Mouse (Mus musculus) midbrain, embryonic 16.5 days (tissue): Measurements from ENCODE around the gene Pick1. TPM values are rescaled to one million over a fixed set of nuclear protein-coding genes. Genes with fewer than 3 reads are reported as not detected.

Experiments
- ATAC-seq: fragments of 200-750 bp; cut with Nextera tagmentation; 2 replicates; pipeline ENCODE4 v1.8.0; 2017; ENCODE audit warnings: moderate TSS enrichment
- H3K27ac ChIP-seq: fragments of 300-500 bp; sonication (generic); 2 replicates; pipeline ENCODE4 v1.5.1; 2014; ENCODE audit warnings: mild to moderate bottlenecking, low read length, mixed read lengths
- H3K27me3 ChIP-seq: fragments of 300-500 bp; sonication (generic); 2 replicates; pipeline ENCODE4 v1.6.1; 2014; ENCODE audit warnings: low read depth, low read length, mixed read lengths; ENCODE audit not compliant: control insufficient read depth, insufficient read depth
- H3K36me3 ChIP-seq: fragments of 300-500 bp; sonication (generic); 2 replicates; pipeline ENCODE4 v1.6.1; 2014; ENCODE audit warnings: mild to moderate bottlenecking, low read length, moderate library complexity, mixed read lengths; ENCODE audit not compliant: control insufficient read depth, insufficient read depth
- H3K4me1 ChIP-seq: fragments of 300-500 bp; sonication (generic); 2 replicates; pipeline ENCODE4 v1.6.1; 2014; ENCODE audit warnings: mild to moderate bottlenecking, low read length, mixed read lengths; ENCODE audit not compliant: control insufficient read depth, insufficient read depth
- H3K4me2 ChIP-seq: fragments of 300-500 bp; sonication (generic); 2 replicates; pipeline ENCODE4 v1.6.1; 2014; ENCODE audit warnings: mild to moderate bottlenecking, low read length, mixed read lengths
- H3K4me3 ChIP-seq: fragments of 300-500 bp; sonication (generic); 2 replicates; pipeline ENCODE4 v1.5.1; 2014; ENCODE audit warnings: low read depth, mild to moderate bottlenecking, low read length, moderate library complexity, mixed read lengths
- H3K9ac ChIP-seq: fragments of 300-500 bp; sonication (generic); 2 replicates; pipeline ENCODE4 v1.6.1; 2014; ENCODE audit warnings: low read depth, low read length, mixed read lengths
- H3K9me3 ChIP-seq: fragments of 300-500 bp; sonication (generic); replicated peaks from 2 replicates; pipeline ENCODE4 v1.6.1; 2014; ENCODE audit warnings: mild to moderate bottlenecking, low read length, mixed read lengths; ENCODE audit not compliant: control insufficient read depth, poor library complexity, severe bottlenecking
- whole genome bisulfite sequencing: fragments of 180-500 bp; shearing (Covaris S2); extraction: QIAGEN DNeasy Blood & Tissue Kit; methylation state at CpG from one replicate; pipeline ENCODE4 v1.1.7; 2014; 5-methylcytosine and 5-hydroxymethylcytosine counted together
- polyA plus RNA-seq: library from polyadenylated mRNA; unstranded; fragments of >200 nt; fragmentation: Nextera tagmentation; extraction: Ambion mirVana; gene quantifications from 2 replicates; pipeline ENCODE4 v1.2.1, GENCODE M21; 2015

Pick1 gene
- polyA plus RNA-seq, 1 experiment from 2014 or later = 110 TPM

GRCm38 (mm10) chr15:79286141-79286540, 57.2 kb downstream of the Pick1 start:
- Histone ChIP-seq H3K36me3 (0 out of 2 replicates have a peak, but pooled peaks cover 2% of the 10 kb centered on the region), H3K4me2 (no peak overlapping the region), H3K27ac (no peak overlapping the region), H3K27me3 (no peaks in the 10 kb centered on the region), H3K9ac (no peak overlapping the region), H3K9me3 (no peaks in the 10 kb centered on the region), H3K4me3 (no peak overlapping the region), H3K4me1 (no peaks in the 10 kb centered on the region)
- ATAC-seq = no peak
- 95% methylated on average over 7 of the region's 7 CpGs for WGBS

- H3K27ac ChIP-seq = no peak overlapping the region
- H3K4me2 ChIP-seq = no peak overlapping the region
- ATAC-seq = no peak
- H3K27me3 ChIP-seq = no peaks in the 10 kb centered on the region
- no peaks in the 10 kb centered on the region for H3K4me1 ChIP-seq
- H3K36me3 ChIP-seq = 0 out of 2 replicates have a peak, but pooled peaks cover 2% of the 10 kb centered on the region
- no peak overlapping the region for H3K4me3 ChIP-seq
- no peak overlapping the region for H3K9ac ChIP-seq
- 91% methylated on average over 7 of the region's 7 CpGs for WGBS
- H3K9me3 ChIP-seq = no peaks in the 10 kb centered on the region
Observed at GRCm38 (mm10) chr15:79287091-79287490, 58.1 kb downstream of the Pick1 start.

DNA sequence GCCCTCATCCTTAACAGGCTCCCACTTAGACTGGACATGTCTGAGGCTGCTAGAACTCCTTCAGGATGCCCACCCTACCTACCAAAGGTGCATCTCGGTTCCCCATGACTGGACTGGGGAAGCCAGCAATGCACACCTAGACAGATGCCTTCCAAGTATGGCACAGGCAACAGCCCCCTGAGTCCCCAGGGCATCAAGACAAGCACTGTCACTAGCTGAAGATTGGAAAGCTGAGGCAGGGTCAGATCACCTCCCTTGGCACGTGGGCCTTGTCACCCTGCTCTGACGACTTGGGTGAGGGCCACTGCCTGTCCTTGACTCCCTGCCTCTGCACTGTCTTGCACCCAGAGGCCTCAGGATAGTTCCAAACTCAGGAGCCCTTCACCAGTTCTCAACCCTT, 59.4 kb downstream of the Pick1 start:
- Histone ChIP-seq H3K9me3 (no peaks in the 10 kb centered on the region), H3K27ac (no peak overlapping the region), H3K36me3 (0 out of 2 replicates have a peak, but pooled peaks cover 2% of the 10 kb centered on the region), H3K4me1 (no peaks in the 10 kb centered on the region), H3K27me3 (no peaks in the 10 kb centered on the region), H3K4me3 (no peak overlapping the region), H3K9ac (no peak overlapping the region), H3K4me2 (no peak overlapping the region)
- no peak for ATAC-seq
- 89% methylated on average over 3 of the region's 3 CpGs for WGBS

DNA sequence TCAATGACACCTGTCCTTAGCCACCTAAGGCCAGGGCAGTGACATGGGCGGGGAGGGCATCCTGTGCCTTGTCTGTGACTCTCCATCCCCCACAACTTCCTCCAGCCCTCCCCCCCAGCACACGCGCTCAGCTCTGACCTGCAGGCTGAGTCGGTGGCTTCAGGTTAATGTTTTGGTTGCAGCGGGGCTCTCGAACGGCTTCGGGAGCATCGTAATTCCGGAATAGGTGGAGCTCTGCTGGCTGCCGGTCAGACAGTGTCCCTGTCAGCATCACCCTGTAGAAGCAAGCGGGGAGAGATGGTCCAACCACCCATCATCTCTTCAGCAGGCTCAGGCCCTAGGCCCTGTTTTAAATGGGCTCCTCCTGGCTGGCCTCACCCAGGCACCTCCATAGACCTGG, 60.5 kb downstream of the Pick1 start:
- Histone ChIP-seq H3K9me3 (no peaks in the 10 kb centered on the region), H3K4me3 (no peak overlapping the region), H3K4me1 (no peaks in the 10 kb centered on the region), H3K36me3 (0 out of 2 replicates have a peak, but pooled peaks cover 2% of the 10 kb centered on the region), H3K9ac (no peak overlapping the region), H3K27ac (no peak overlapping the region), H3K27me3 (no peaks in the 10 kb centered on the region), H3K4me2 (no peak overlapping the region)
- WGBS = 96% methylated on average over 12 of the region's 12 CpGs
- no peak for ATAC-seq

DNA sequence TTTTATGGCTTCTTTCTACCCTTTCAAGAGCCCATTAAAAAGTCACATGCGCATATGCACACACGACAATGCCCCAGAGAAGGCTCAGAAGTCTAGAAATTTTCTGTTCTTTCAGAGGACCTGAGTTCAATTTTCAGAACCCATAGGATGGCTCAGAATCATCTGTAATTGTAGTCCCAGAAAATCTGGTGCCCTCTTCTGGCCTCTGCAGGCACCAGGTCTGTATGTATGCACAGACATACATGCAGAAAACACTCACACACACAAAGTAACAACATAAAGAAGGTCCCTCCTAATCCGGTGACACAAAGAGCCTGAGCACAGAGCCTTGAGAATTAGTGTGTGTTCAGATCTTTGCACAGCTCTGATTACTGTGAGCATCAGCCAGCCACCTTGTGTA, 61.4 kb downstream of the Pick1 start:
- Histone ChIP-seq H3K4me1 (no peaks in the 10 kb centered on the region), H3K4me2 (no peak overlapping the region), H3K9ac (no peak overlapping the region), H3K36me3 (0 out of 2 replicates have a peak, but pooled peaks cover 2% of the 10 kb centered on the region), H3K4me3 (no peak overlapping the region), H3K9me3 (no peaks in the 10 kb centered on the region), H3K27ac (no peak overlapping the region), H3K27me3 (no peaks in the 10 kb centered on the region)
- ATAC-seq = no peak
- WGBS = 87% methylated on average over 3 of the region's 3 CpGs

DNA sequence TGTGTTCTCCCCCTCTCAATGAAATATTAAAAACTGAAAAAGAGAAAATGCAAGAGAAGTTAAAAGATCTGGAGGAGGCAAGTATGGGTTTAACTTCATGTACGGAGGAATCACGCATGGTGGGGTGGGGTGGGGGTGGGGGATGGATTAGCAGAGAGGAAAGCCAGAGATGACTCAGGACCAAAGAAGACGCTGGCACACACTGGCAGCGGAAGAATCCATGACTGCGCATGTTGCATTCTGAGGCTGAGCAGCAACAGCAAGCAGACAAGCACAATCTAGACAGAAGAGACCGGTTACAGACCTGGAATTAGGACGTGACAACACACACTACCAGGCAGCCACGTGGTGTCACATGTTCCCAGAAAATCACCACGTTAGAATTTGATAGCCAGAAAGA, 63.8 kb downstream of the Pick1 start:
- WGBS = 89% methylated on average over 9 of the region's 9 CpGs
- ATAC-seq = no peak
- H3K36me3 ChIP-seq = 0 out of 2 replicates have a peak, but pooled peaks cover 2% of the 10 kb centered on the region
- no peaks in the 10 kb centered on the region for H3K9me3 ChIP-seq
- no peak overlapping the region for H3K4me3 ChIP-seq
- H3K4me2 ChIP-seq = no peak overlapping the region
- H3K4me1 ChIP-seq = no peaks in the 10 kb centered on the region
- H3K9ac ChIP-seq = no peak overlapping the region
- H3K27ac ChIP-seq = no peak overlapping the region
- H3K27me3 ChIP-seq = no peaks in the 10 kb centered on the region

GRCm38 (mm10) chr15:79298553-79298952, 69.6 kb downstream of the Pick1 start:
- Histone ChIP-seq H3K9me3 (no peaks in the 10 kb centered on the region), H3K9ac (no peak overlapping the region), H3K4me2 (no peak overlapping the region), H3K4me3 (no peak overlapping the region), H3K27me3 (no peaks in the 10 kb centered on the region), H3K36me3 (no peaks in the 10 kb centered on the region), H3K27ac (no peak overlapping the region), H3K4me1 (no peaks in the 10 kb centered on the region)
- no peak for ATAC-seq
- 90% methylated on average over 6 of the region's 6 CpGs for whole genome bisulfite sequencing

Other genes starting within 250 kb of the Pick1 start
- gene H1f0, start 200.7 kb upstream of the Pick1 start, polyA plus RNA-seq = 167 and 180 TPM in 2 replicates
- not detected in 2 replicates for gene Galr3, start 187.3 kb upstream of the Pick1 start, polyA plus RNA-seq
- 54.4 and 57.8 TPM in 2 replicates for gene Ankrd54, start 166.3 kb upstream of the Pick1 start, polyA plus RNA-seq
- 165 TPM in 2 replicates for gene Eif3l, start 154.0 kb upstream of the Pick1 start, polyA plus RNA-seq
- 12.0 and 12.7 TPM in 2 replicates for gene Micall1, start 120.3 kb upstream of the Pick1 start, polyA plus RNA-seq
- gene Polr2f, start 88.2 kb upstream of the Pick1 start, polyA plus RNA-seq = 266 and 286 TPM in 2 replicates
- 18.8 and 19.1 TPM in 2 replicates for gene 1700088E04Rik, start 87.9 kb upstream of the Pick1 start, polyA plus RNA-seq
- gene Sox10, start 63.9 kb upstream of the Pick1 start, polyA plus RNA-seq = 3.0 and 3.8 TPM in 2 replicates
- gene Gm49486, start 218 bp downstream of the Pick1 start, polyA plus RNA-seq = 0.47 and 1.3 TPM in 2 replicates
- gene Slc16a8, start 25.6 kb downstream of the Pick1 start, polyA plus RNA-seq = 0.40 and 0.61 TPM in 2 replicates
- 1.3 and 3.6 TPM in 2 replicates for gene Baiap2l2, start 56.4 kb downstream of the Pick1 start, polyA plus RNA-seq
- gene Pla2g6, start 99.2 kb downstream of the Pick1 start, polyA plus RNA-seq = 29.8 and 35.3 TPM in 2 replicates
- gene Maff, start 117.4 kb downstream of the Pick1 start, polyA plus RNA-seq = 0.85 and 0.86 TPM in 2 replicates
- gene Tmem184b, start 174.4 kb downstream of the Pick1 start, polyA plus RNA-seq = 42.5 and 43.2 TPM in 2 replicates
- 193 and 218 TPM in 2 replicates for gene Csnk1e, start 226.4 kb downstream of the Pick1 start, polyA plus RNA-seq